Mouse (Mus musculus) spleen, postnatal 36 days (tissue): ENCODE measurements around the gene Lce3e.

Source experiments
- DNase-seq, 2 experiments: peaks; one replicate each; pipeline ENCODE4 v3.0.0; 2022; ENCODE audit warnings: low spot score in 2 of 2, mixed read lengths in 1 of 2

The Lce3e gene

GRCm38 (mm10) chr3:92966761-92967160, at the start of gene Lce3e:
TSS of gene Lce3e (plus strand) at chr3:92967061.
- DNase-seq: no peak

DNA sequence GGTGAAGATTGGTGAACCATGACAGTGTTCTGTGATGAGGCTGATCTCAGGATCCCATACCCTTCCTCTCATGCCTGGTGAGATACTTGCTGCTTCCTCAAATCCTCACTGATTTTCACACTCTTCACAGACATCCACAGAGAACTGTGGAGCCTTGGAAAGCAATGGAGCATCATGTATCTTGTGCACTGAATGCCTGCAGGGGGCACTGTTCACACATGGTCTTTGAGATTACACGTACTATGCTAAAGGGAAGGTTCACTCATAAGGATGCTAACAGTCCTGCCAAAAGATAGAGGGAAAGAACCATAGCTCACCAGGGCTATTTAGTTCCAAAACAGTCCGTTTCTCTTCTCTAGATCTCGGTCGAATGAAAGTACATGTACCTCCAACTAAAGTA, 46.5 kb upstream of the Lce3e start:
- no peak for DNase-seq

DNA sequence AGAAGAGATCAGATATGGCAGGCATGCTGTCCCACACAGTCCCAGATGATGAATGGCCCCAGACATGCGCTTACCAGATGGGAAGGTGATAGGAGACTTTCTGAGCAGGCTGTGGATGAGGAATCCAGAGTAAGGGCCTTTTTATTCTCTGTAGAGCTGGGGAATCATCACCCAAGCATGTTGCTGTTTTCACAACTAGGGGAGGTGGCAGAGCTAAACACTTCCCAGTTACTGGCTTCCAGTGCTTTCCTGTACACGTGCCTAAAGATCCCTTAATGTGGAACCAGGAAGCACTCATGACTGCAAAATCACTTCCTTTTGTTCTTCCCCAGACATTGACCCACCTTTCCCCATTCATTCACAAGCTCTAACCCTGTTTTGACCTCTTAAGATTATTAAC, 40.7 kb upstream of the Lce3e start, which contains the start of gene Lce3a:
Gene Lce3a, minus strand, starts transcription at position 101 of the 400 bp plus-strand sequence.
- DNase-seq: no peak

DNA sequence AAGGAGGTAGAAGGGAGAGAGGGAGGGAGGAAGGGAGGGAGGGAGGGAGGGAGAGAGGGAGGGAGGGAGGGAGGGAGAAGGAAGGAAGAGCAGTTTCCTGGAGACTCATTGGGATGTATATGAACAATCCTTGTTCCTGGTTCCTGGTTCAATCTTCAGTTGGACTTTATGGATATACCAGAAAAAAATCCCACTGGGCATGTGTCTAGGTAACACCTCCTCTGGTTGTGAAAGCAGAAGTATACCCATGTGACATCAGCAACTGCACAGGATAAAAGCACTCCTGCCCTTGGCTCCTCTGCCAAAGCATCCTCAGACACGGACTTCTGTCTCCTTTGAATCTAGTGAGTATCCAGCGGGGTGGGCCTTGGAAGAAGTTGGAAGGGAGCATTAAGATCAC, 34.2 kb upstream of the Lce3e start, which contains the start of gene Lce3b:
Gene Lce3b, plus strand, starts transcription at position 301 of the 400 bp plus-strand sequence.
- DNase-seq: no peak

- no peak for DNase-seq
Measured at GRCm38 (mm10) chr3:92944186-92944585, 22.7 kb upstream of the Lce3e start, which contains the start of gene Lce3c. TSS of gene Lce3c (plus strand) at chr3:92944486.

- no peak for DNase-seq
Measured at GRCm38 (mm10) chr3:92957090-92957489, 9.8 kb upstream of the Lce3e start, which contains the start of gene Lce3d. TSS of gene Lce3d (plus strand) at chr3:92957390.

GRCm38 (mm10) chr3:92978484-92978883, 11.6 kb downstream of the Lce3e start:
- DNase-seq: no peak

- DNase-seq: no peak
Measured at GRCm38 (mm10) chr3:92991926-92992325, 25.1 kb downstream of the Lce3e start, which contains the start of gene Lce3f. TSS of gene Lce3f (plus strand) at chr3:92992226.

DNA sequence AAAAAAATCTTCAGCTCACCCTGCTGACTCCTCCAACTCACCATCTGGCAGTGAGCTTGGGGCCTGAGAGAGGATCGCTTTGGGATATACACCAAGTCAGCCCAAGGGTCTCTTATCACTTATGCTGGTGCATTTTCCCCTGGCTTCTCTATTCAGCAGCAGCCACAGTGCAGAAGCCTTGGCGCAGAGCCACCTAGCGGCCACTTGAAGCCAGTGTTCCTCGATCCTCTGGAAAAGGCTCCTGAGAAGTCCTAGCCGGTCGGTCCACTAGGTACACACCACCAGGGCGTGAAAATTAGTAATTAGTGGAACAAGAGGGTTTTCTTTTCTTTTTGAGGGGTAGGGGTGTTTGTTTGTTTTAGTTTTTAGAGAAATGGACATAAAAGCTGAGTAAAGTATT, 31.8 kb downstream of the Lce3e start:
- no peak for DNase-seq

- no peak for DNase-seq
Measured at GRCm38 (mm10) chr3:93000621-93001020, 33.8 kb downstream of the Lce3e start.

- DNase-seq: no peak
Measured at GRCm38 (mm10) chr3:93002843-93003242, 36.0 kb downstream of the Lce3e start.

DNA sequence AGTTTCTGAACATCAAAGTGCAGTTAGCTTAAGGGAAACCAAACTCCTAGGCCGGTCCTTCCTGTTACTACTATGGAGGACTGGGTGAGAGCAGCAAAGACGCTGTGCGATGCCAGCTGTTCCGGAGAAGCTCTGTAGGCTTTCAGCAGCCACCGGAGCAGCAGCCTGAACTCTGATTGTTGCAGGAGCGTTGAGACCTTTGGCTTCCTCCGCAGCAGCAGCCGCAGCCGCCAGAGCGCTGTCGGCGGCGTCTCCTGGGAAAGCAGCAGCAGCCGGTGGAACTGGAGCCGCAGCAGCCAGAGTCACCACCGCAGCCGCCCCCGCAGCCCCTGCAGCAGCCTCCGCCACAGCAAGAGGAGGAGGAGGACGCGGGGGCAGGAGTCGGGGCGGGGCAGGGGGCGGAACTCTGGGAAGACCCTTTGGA, 47.5 kb downstream of the Lce3e start:
- DNase-seq: no peak

GRCm38 (mm10) chr3:93014871-93015270, 48.0 kb downstream of the Lce3e start:
- no peak for DNase-seq

DNA sequence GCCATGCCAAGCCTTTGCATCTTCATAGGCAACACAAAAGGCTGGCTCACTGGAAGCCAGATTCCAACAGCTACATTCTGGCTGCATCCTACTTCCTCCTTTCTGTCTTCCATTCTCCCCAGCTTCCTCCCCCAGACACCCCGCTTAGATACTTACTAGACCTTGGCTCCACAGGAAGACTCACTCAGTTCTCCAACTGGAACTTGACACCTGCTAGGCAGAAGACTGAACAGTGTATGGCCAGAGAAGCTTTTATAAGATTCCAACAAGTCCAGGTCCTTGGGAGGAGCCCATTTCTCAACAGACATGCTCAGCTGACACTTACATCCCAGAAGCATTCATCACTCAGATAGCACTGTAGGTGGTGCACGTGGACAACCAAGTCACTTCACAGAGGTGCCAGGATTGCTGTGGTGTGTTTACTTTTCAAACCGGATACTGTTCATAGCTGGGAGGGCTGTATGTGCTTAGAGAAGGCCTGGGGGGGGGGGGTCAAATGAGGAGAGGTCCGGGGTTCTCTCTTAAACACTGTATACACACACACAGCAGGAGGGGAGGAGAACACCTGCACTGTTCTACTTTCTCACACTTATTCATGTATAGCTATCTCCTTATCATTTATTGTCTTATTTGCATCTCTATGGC, 48.7 kb downstream of the Lce3e start, which contains the start of gene Crct1:
Gene Crct1, minus strand, starts transcription at position 228 of the 645 bp plus-strand sequence.
- no peak for DNase-seq
